Mouse (Mus musculus) lung, embryonic 14.5 days (tissue): ENCODE data around the gene Ap2b1. TPM values are rescaled to one million over a fixed set of nuclear protein-coding genes. Genes with fewer than 3 reads are reported as not detected.
A peak's percentile ranks its signal among the peaks of the same experiment; 100 is the strongest.

Experiments used
- ATAC-seq: fragments of 200-750 bp; cut with Nextera tagmentation; 2 replicates; pipeline ENCODE4 v1.8.0; 2017; ENCODE audit warnings: mild to moderate bottlenecking, moderate TSS enrichment, moderate library complexity; ENCODE audit not compliant: insufficient read depth
- DNase-seq: peaks from one replicate; pipeline ENCODE4 v3.0.0-alpha.2; 2015
- H3K27ac ChIP-seq: fragments of 300-500 bp; sonication (generic); 2 replicates; pipeline ENCODE4 v1.5.1; 2014; ENCODE audit warnings: low read depth, mild to moderate bottlenecking, moderate library complexity
- H3K27me3 ChIP-seq: fragments of 300-500 bp; sonication (generic); 2 replicates; pipeline ENCODE4 v1.6.1; 2014; ENCODE audit warnings: low read length, control low read depth; ENCODE audit not compliant: insufficient read depth
- H3K36me3 ChIP-seq: fragments of 300-500 bp; sonication (generic); 2 replicates; pipeline ENCODE4 v1.6.1; 2014; ENCODE audit warnings: control low read depth; ENCODE audit not compliant: insufficient read depth
- H3K4me1 ChIP-seq: fragments of 300-500 bp; sonication (generic); 2 replicates; pipeline ENCODE4 v1.6.1; 2014; ENCODE audit warnings: antibody characterized with exemption, control low read depth; ENCODE audit not compliant: insufficient read depth
- H3K4me2 ChIP-seq: fragments of 300-500 bp; sonication (generic); 2 replicates; pipeline ENCODE4 v1.6.1; 2014; ENCODE audit warnings: mild to moderate bottlenecking
- H3K4me3 ChIP-seq: fragments of 300-500 bp; sonication (generic); 2 replicates; pipeline ENCODE4 v1.5.1; 2014; ENCODE audit warnings: low read depth, low read length
- H3K9ac ChIP-seq: fragments of 300-500 bp; sonication (generic); 2 replicates; pipeline ENCODE4 v1.6.1; 2014
- H3K9me3 ChIP-seq: fragments of 300-500 bp; sonication (generic); 2 replicates; pipeline ENCODE4 v1.6.1; 2016; ENCODE audit warnings: low read depth, low read length, control low read depth
- CTCF ChIP-seq: IDR thresholded peaks from 2 replicates; pipeline ENCODE4 v1.5.1; 2016; ENCODE audit warnings: antibody characterized with exemption, low read depth
- WGBS: fragments of 180-500 bp; shearing (Covaris S2); extraction: QIAGEN DNeasy Blood & Tissue Kit; methylation state at CpG from one replicate; pipeline ENCODE4 v1.1.7; 2014; 5-methylcytosine and 5-hydroxymethylcytosine counted together
- polyA plus RNA-seq: library from polyadenylated mRNA; unstranded; fragments of >200 nt; fragmentation: Nextera tagmentation; extraction: Ambion mirVana; gene quantifications from 2 replicates; pipeline ENCODE4 v1.2.1, GENCODE M21; 2014

The Ap2b1 gene
- polyA plus RNA-seq, 1 experiment from 2014 or later, result 75.3 TPM

- no peaks in the 10 kb centered on the region; the same call in 1 of the 2 replicates for H3K27me3 ChIP-seq
- WGBS, result under 1% methylated on average over 26 of the region's 40 CpGs
- DNase-seq, result no peak
- H3K4me1 ChIP-seq, result no peaks in the 10 kb centered on the region
- TF ChIP-seq CTCF, result no peak
- no peaks in the 10 kb centered on the region for H3K36me3 ChIP-seq
- H3K4me3 ChIP-seq, result peak overlapping the region; percentile 65
- no peaks in the 10 kb centered on the region for H3K9me3 ChIP-seq
- H3K4me2 ChIP-seq, result peak overlapping the region; percentile 97
- H3K27ac ChIP-seq, result no peak overlapping the region
- peak; percentile 44; the same call in 1 of the 2 replicates for ATAC-seq
- H3K9ac ChIP-seq, result peak overlapping the region; percentile 65
Observed at GRCm38 (mm10) chr11:83409792-83410291, 111.0 kb downstream of the Ap2b1 start.

DNA sequence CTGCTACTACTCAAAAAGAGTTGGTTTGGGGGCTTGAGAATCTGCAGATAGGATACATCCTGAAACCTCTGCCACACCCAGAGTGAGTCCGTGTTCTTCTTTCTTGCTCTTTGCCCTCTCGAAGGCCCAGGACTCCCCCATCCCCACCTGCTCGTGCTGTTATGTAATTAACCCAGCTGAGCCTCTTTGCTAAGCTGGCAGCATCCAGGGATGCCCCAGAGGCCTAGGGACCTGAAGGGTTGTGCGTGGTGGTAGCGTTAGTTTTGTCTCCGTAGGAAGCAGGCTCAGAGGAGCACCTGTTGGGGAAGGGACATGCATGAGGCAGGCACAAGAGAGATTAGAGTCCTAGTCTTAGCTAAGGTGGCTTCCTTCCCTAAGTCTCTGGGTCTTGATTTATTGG is 111.7 kb downstream of the Ap2b1 start:
- no peaks in the 10 kb centered on the region for H3K9me3 ChIP-seq
- TF ChIP-seq CTCF, result no peak
- H3K9ac ChIP-seq, result no peak overlapping the region
- DNase-seq (no peak), ATAC-seq (no peak)
- H3K4me3 ChIP-seq, result no peak overlapping the region
- WGBS, result 49% methylated on average over 6 of the region's 6 CpGs
- peak overlapping the region; percentile 97; the same call in 1 of the 2 replicates for H3K4me2 ChIP-seq
- H3K4me1 ChIP-seq, result no peaks in the 10 kb centered on the region
- no peaks in the 10 kb centered on the region; the same call in 1 of the 2 replicates for H3K27me3 ChIP-seq
- no peak overlapping the region for H3K27ac ChIP-seq
- H3K36me3 ChIP-seq, result no peaks in the 10 kb centered on the region

DNA sequence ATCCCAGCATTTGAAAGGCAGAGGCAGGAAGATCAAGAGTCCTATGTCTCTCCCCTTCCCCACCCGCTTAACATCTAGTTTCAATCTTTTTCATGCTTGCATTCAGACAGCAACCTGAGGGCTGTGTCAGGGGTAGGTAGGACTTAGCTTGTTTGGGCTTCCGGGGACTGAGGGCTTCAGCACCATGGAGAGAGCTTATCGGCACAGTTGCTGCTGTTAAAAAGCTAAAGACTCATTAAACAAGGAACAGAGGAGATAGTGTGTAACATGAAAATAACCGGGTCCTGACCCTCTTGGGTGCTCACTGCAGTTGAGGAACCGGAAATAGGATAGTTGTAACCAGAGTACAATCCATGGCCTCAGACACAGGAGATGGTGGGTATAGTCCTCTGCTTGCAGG is 118.3 kb downstream of the Ap2b1 start:
- Histone ChIP-seq H3K9me3 (no peaks in the 10 kb centered on the region), H3K27ac (no peak overlapping the region), H3K4me2 (no peak overlapping the region), H3K27me3 (peaks cover 20% of the 10 kb centered on the region), H3K4me1 (no peaks in the 10 kb centered on the region), H3K36me3 (no peaks in the 10 kb centered on the region), H3K4me3 (no peak overlapping the region), H3K9ac (no peak overlapping the region)
- WGBS, result 3% methylated on average over 5 of the region's 5 CpGs
- DNase-seq, result peak; percentile 91
- ATAC-seq, result no peak
- TF ChIP-seq CTCF, result no peak

DNA sequence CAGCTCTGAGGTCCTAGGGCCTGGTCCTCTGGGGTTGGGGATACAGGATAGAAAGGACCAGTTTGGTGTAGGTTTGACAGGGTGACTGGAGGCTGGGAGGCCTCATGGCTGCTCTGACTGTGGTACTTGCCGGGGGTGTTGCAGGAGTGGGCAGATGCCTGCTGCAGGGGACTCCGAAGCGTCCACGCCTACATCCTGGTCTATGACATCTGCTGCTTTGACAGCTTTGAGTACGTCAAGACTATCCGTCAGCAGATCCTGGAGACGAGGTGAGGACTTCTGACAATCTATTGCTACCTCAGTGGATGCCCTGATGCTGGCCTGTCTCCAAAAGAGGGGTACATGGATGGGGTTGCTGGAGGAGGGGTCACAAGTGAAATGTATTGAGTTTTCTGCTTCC is 118.9 kb downstream of the Ap2b1 start:
- H3K27ac ChIP-seq, result no peak overlapping the region
- WGBS, result 79% methylated on average over 7 of the region's 7 CpGs
- no peaks in the 10 kb centered on the region for H3K9me3 ChIP-seq
- no peak for DNase-seq
- H3K4me1 ChIP-seq, result no peaks in the 10 kb centered on the region
- H3K9ac ChIP-seq, result no peak overlapping the region
- no peak for TF ChIP-seq CTCF
- ATAC-seq, result no peak
- H3K4me2 ChIP-seq, result no peak overlapping the region
- H3K27me3 ChIP-seq, result peaks cover 20% of the 10 kb centered on the region
- H3K36me3 ChIP-seq, result no peaks in the 10 kb centered on the region
- H3K4me3 ChIP-seq, result no peak overlapping the region

- Histone ChIP-seq H3K4me2 (no peak overlapping the region; the same call in 1 of the 2 replicates), H3K4me3 (no peak overlapping the region), H3K27me3 (peaks cover 20% of the 10 kb centered on the region), H3K27ac (no peak overlapping the region), H3K9me3 (no peaks in the 10 kb centered on the region), H3K4me1 (no peaks in the 10 kb centered on the region), H3K9ac (no peak overlapping the region), H3K36me3 (no peaks in the 10 kb centered on the region)
- no peak for TF ChIP-seq CTCF
- WGBS, result 7% methylated on average over 38 of the region's 38 CpGs
- no peak for ATAC-seq
- peak; percentile 30 for DNase-seq
Observed at GRCm38 (mm10) chr11:83418566-83418965, 119.7 kb downstream of the Ap2b1 start.

- H3K36me3 ChIP-seq, result no peaks in the 10 kb centered on the region
- H3K9me3 ChIP-seq, result no peaks in the 10 kb centered on the region
- peaks cover 20% of the 10 kb centered on the region for H3K27me3 ChIP-seq
- DNase-seq (peak; percentile 36), ATAC-seq (no peak)
- WGBS, result 44% methylated on average over 4 of the region's 4 CpGs
- TF ChIP-seq CTCF, result peak; percentile 44
- no peak overlapping the region for H3K27ac ChIP-seq
- no peak overlapping the region for H3K4me2 ChIP-seq
- H3K4me1 ChIP-seq, result no peaks in the 10 kb centered on the region
- H3K9ac ChIP-seq, result no peak overlapping the region
- no peak overlapping the region for H3K4me3 ChIP-seq
Observed at GRCm38 (mm10) chr11:83420338-83420737, 121.5 kb downstream of the Ap2b1 start.

GRCm38 (mm10) chr11:83421305-83421704 is 122.5 kb downstream of the Ap2b1 start:
- no peak overlapping the region for H3K4me3 ChIP-seq
- H3K9me3 ChIP-seq, result no peaks in the 10 kb centered on the region
- no peak for ATAC-seq
- TF ChIP-seq CTCF, result no peak
- no peak overlapping the region for H3K9ac ChIP-seq
- DNase-seq, result peak; percentile 93
- WGBS, result 3% methylated on average over 9 of the region's 9 CpGs
- no peaks in the 10 kb centered on the region for H3K4me1 ChIP-seq
- H3K27me3 ChIP-seq, result peaks cover 25% of the 10 kb centered on the region
- no peak overlapping the region for H3K27ac ChIP-seq
- no peaks in the 10 kb centered on the region for H3K36me3 ChIP-seq
- no peak overlapping the region for H3K4me2 ChIP-seq
